Mouse (Mus musculus) megakaryocyte, embryonic 14.5 days (primary cell): ENCODE data around the gene Klhl20.

ENCODE experiments used
- FLI1 ChIP-seq: IDR thresholded peaks from 2 replicates; pipeline ENCODE4 v1.6.1; 2012; ENCODE audit warnings: low read length, inconsistent platforms, mixed read lengths
- GATA1 ChIP-seq: IDR thresholded peaks from 3 replicates; pipeline ENCODE4 v1.6.1; 2012; ENCODE audit warnings: mixed read lengths, low read length, inconsistent platforms, borderline replicate concordance

GRCm38 (mm10) chr1:161076238-161076637 lies 55.1 kb downstream of the Klhl20 start:
- TF ChIP-seq GATA1, result no peak
- TF ChIP-seq FLI1, result no peak
